Mouse (Mus musculus) ES-Bruce4 (cell line): ENCODE data around the gene Upf2.

Experiments used
- CTCF ChIP-seq: IDR thresholded peaks from one replicate; pipeline ENCODE4 v1.8.1; 2011; ENCODE audit warnings: low read depth, low read length
- EP300 ChIP-seq: IDR thresholded peaks from 2 replicates; pipeline ENCODE4 v1.6.1; 2011; ENCODE audit warnings: low read depth, low read length; ENCODE audit not compliant: insufficient read depth
- POLR2A ChIP-seq: IDR thresholded peaks from one replicate; pipeline ENCODE4 v1.8.1; 2011; ENCODE audit warnings: low read length; ENCODE audit not compliant: insufficient read depth

GRCm38 (mm10) chr2:6046796-6047195 lies 95.5 kb downstream of the Upf2 start:
- TF ChIP-seq CTCF (no peak), POLR2A (no peak), EP300 (no peak)
